Mouse (Mus musculus) ES-Bruce4 (cell line): ENCODE measurements around the gene Zfp74. TPM values are rescaled to one million over a fixed set of nuclear protein-coding genes. Genes with fewer than 3 reads are reported as not detected.

Source experiments
- H3K27ac ChIP-seq: 2 replicates; pipeline ENCODE4 v1.5.1; 2012; ENCODE audit warnings: low read length, inconsistent platforms; ENCODE audit not compliant: insufficient read depth
- H3K27me3 ChIP-seq: 2 replicates; pipeline ENCODE4 v1.6.1; 2012; ENCODE audit warnings: mild to moderate bottlenecking, low read length, inconsistent platforms; ENCODE audit not compliant: control insufficient read depth, poor library complexity, insufficient read depth, severe bottlenecking
- H3K36me3 ChIP-seq: 2 replicates; pipeline ENCODE4 v1.6.1; 2012; ENCODE audit warnings: inconsistent platforms, mild to moderate bottlenecking, low read length, moderate library complexity; ENCODE audit not compliant: control insufficient read depth, poor library complexity, insufficient read depth, severe bottlenecking
- H3K4me1 ChIP-seq: one replicate; pipeline ENCODE4 v1.8.1; 2011; ENCODE audit warnings: low read length; ENCODE audit not compliant: control insufficient read depth, insufficient read depth
- H3K4me3 ChIP-seq: 2 replicates; pipeline ENCODE4 v1.5.1; 2011; ENCODE audit warnings: low read depth, mild to moderate bottlenecking, low read length
- H3K9ac ChIP-seq: 2 replicates; pipeline ENCODE4 v1.6.1; 2012; ENCODE audit warnings: low read depth, mild to moderate bottlenecking, inconsistent platforms; ENCODE audit not compliant: poor library complexity, severe bottlenecking
- H3K9me3 ChIP-seq: replicated peaks from 2 replicates; pipeline ENCODE4 v1.6.1; 2012; ENCODE audit warnings: mild to moderate bottlenecking, low read length, inconsistent platforms; ENCODE audit not compliant: control insufficient read depth, poor library complexity, insufficient read depth, severe bottlenecking
- CTCF ChIP-seq: IDR thresholded peaks from one replicate; pipeline ENCODE4 v1.8.1; 2011; ENCODE audit warnings: low read depth, low read length
- EP300 ChIP-seq: IDR thresholded peaks from 2 replicates; pipeline ENCODE4 v1.6.1; 2011; ENCODE audit warnings: low read depth, low read length; ENCODE audit not compliant: insufficient read depth
- POLR2A ChIP-seq: IDR thresholded peaks from one replicate; pipeline ENCODE4 v1.8.1; 2011; ENCODE audit warnings: low read length; ENCODE audit not compliant: insufficient read depth
- polyA plus RNA-seq: library from polyadenylated mRNA; stranded (reverse); fragments of >200 nt; gene quantifications from 2 replicates; pipeline ENCODE4 v1.2.4, GENCODE M21; 2011; ENCODE audit warnings: low read depth; ENCODE audit not compliant: missing spikeins, insufficient read depth, insufficient read length

Gene Zfp74
- polyA plus RNA-seq: 19.6 and 19.7 TPM in 2 replicates

DNA sequence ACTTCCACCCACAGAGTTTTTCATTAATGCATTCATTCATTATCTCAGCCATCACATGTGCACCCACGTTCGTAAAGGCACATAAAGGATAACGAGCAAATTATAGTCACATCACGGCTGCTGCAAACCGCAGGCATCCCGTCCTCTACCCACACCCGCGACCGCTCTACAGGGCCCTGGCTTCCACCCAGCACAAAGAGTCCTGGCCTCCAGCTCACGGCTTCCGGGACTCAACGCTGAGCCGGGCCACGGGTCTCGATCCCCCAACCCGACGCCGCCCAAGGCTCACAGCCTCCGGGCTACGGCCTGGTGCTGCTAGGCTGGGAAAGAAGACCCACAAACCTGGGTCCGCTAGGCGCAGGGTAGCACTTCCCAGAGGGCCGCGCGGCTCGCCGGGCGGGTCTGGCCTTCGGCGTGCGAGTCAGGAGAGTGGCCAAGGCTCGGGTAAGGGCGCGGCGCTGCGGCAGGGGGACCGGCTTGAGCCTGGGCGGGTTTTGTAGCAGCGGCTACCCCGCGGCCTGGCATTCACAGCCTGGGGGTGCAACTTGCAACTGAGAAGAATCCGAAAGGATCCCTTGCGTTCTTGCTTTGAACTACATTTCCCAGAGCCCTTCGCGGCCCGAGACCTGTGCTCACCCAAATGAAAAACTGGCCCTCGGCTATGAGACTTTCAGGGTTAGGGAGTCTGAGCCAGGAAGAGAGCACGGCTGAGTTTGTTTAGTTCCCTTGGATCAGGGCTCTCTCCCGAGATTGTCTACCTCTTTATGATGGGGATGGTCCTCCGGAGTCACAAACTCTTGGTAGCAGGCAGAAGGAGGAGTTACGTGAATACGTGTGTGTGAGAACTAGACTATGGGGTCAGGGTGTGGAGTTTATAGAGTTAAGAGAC, at the start of gene Zfp74:
TSS of gene Zfp74 (minus strand) at position 577 of the 889 bp plus-strand sequence.
- no peaks in the 10 kb centered on the region for H3K9me3 ChIP-seq
- no peaks in the 10 kb centered on the region; the same call in 1 of the 2 replicates for H3K36me3 ChIP-seq
- H3K27ac ChIP-seq: peak within 1 kb of the TSS; percentile 54
- H3K9ac ChIP-seq: peak within 1 kb of the TSS; percentile 44
- peak within 1 kb of the TSS; percentile 89 for H3K4me3 ChIP-seq
- no peaks in the 10 kb centered on the region for H3K4me1 ChIP-seq
- no peaks in the 10 kb centered on the region for H3K27me3 ChIP-seq
- TF ChIP-seq POLR2A: no peak
- no peak for TF ChIP-seq CTCF
- TF ChIP-seq EP300: no peak

GRCm38 (mm10) chr7:30000601-30001000, 46.7 kb upstream of the Zfp74 start:
- no peaks in the 10 kb centered on the region for H3K9me3 ChIP-seq
- H3K4me3 ChIP-seq: no peak overlapping the region
- no peak overlapping the region for H3K9ac ChIP-seq
- H3K27ac ChIP-seq: no peak overlapping the region
- H3K4me1 ChIP-seq: no peaks in the 10 kb centered on the region
- H3K36me3 ChIP-seq: peaks cover 80% of the 10 kb centered on the region
- TF ChIP-seq POLR2A (no peak), EP300 (no peak), CTCF (no peak)
- no peaks in the 10 kb centered on the region for H3K27me3 ChIP-seq

- Histone ChIP-seq H3K4me1 (no peaks in the 10 kb centered on the region), H3K36me3 (peaks cover 73% of the 10 kb centered on the region), H3K9me3 (no peaks in the 10 kb centered on the region), H3K4me3 (no peak overlapping the region), H3K9ac (no peak overlapping the region), H3K27ac (no peak overlapping the region), H3K27me3 (no peaks in the 10 kb centered on the region)
- TF ChIP-seq EP300: no peak
- TF ChIP-seq POLR2A: no peak
- TF ChIP-seq CTCF: no peak
Measured at GRCm38 (mm10) chr7:29995134-29995533, 41.2 kb upstream of the Zfp74 start.

DNA sequence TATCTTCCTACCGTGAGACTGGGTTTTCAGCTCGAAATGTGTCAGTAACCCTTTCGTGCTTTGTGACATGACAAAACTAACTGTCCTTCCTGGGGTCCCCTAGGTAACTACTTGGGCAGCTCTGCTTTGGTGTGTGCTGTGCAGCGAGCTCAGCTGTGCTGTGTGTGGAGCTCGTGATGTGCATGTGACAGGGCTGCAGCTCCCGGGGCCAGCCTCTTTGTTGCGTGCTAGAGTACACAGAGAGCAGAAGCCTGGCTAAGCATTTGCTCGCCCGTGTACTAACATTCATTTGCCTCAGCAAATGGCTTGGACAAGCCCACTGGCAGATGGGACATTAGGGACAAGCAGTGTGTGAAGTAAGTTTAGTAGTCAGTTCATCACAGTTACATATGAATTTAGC, 39.5 kb upstream of the Zfp74 start:
- TF ChIP-seq CTCF: no peak
- no peak for TF ChIP-seq POLR2A
- TF ChIP-seq EP300: no peak
- Histone ChIP-seq H3K9me3 (no peaks in the 10 kb centered on the region), H3K4me3 (no peak overlapping the region), H3K9ac (no peak overlapping the region), H3K4me1 (no peaks in the 10 kb centered on the region), H3K36me3 (peaks cover 67% of the 10 kb centered on the region), H3K27me3 (no peaks in the 10 kb centered on the region), H3K27ac (peak overlapping the region; percentile 2; the same call in 1 of the 2 replicates)

DNA sequence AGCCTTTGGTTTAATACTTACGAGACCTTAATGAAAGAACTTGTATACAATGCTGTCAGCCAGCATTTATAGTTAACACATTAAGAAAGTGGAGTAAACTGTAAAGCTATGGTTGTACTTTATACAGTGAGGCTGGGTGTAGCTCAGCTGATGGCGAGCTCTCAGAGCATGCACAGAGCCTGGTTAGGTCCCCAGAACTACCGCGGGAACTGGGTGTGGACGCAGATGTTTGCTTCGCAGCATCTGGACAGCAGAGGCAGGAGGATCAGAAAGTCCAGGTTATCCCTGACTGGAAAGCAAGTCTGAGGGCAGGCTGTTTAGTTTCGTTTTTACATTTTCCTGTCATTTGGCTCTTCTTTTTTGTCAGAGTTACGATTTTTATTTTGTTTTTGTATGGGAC, 38.8 kb upstream of the Zfp74 start:
- H3K9me3 ChIP-seq: no peaks in the 10 kb centered on the region
- H3K4me1 ChIP-seq: no peaks in the 10 kb centered on the region
- H3K27me3 ChIP-seq: no peaks in the 10 kb centered on the region
- no peak overlapping the region for H3K4me3 ChIP-seq
- no peak overlapping the region for H3K27ac ChIP-seq
- H3K36me3 ChIP-seq: peaks cover 66% of the 10 kb centered on the region
- no peak overlapping the region for H3K9ac ChIP-seq
- TF ChIP-seq EP300 (no peak), POLR2A (no peak), CTCF (no peak)

- Histone ChIP-seq H3K36me3 (peaks cover 64% of the 10 kb centered on the region), H3K9ac (no peak overlapping the region), H3K27me3 (no peaks in the 10 kb centered on the region), H3K4me3 (no peak overlapping the region), H3K27ac (no peak overlapping the region), H3K4me1 (peaks cover 1% of the 10 kb centered on the region), H3K9me3 (no peaks in the 10 kb centered on the region)
- no peak for TF ChIP-seq POLR2A
- no peak for TF ChIP-seq CTCF
- no peak for TF ChIP-seq EP300
Measured at GRCm38 (mm10) chr7:29989031-29989430, 35.1 kb upstream of the Zfp74 start.
